Mouse (Mus musculus): ENCODE measurements at regions not wholly inside any gene's neighbourhood (a gene's known extent, or its start where the extent isn't known, plus 50 kb on each side); places are given as distances from the start of the nearest gene placed in this dataset.

GRCm38 (mm10) chr8:126644179-126644578, 50.4 kb upstream of the Irf2bp2 start:
- H3ac ChIP-seq (ENCODE audit: control insufficient read depth, insufficient read length, low read depth) = no peak overlapping the region
- H3K79me2 ChIP-seq (ENCODE audit: control insufficient read depth, insufficient read depth) = no peaks in the 10 kb centered on the region
- H3K4me3 ChIP-seq (ENCODE audit: insufficient read depth, poor library complexity, severe bottlenecking) = no peak overlapping the region
- no peak for TF ChIP-seq MAX (IDR thresholded peaks at IDR 0.05)
- TF ChIP-seq CTCF (IDR thresholded peaks at IDR 0.05; ENCODE audit: control insufficient read depth, insufficient read depth, insufficient read length) = no peak
- H3K36me3 ChIP-seq (ENCODE audit: control insufficient read depth, insufficient read depth) = no peaks in the 10 kb centered on the region
- no peaks in the 10 kb centered on the region for H3K27me3 ChIP-seq (ENCODE audit: control insufficient read depth, insufficient read depth, insufficient read length)
- H3K79me3 ChIP-seq (ENCODE audit: low read depth) = no peaks in the 10 kb centered on the region
